Mouse (Mus musculus) cerebellum, adult (tissue): Measurements from ENCODE around the gene Ankrd13c.
"Not testable (repeated sequence)": the region's sequence is repeated elsewhere in the genome, so short reads cannot be mapped to it uniquely, and the experiment has no call there.

Source experiments
- ATAC-seq: cut with Nextera tagmentation; 2 replicates; pipeline ENCODE4 v1.9.2; 2017; ENCODE audit warnings: mild to moderate bottlenecking, moderate library complexity, mixed read lengths; ENCODE audit not compliant: insufficient number of reproducible peaks, low FRiP score, low TSS enrichment

Gene Ankrd13c

GRCm38 (mm10) chr3:157946843-157947358, at the start of gene Ankrd13c:
Gene Ankrd13c, plus strand, starts transcription at chr3:157947239.
- peak; percentile 97 for ATAC-seq

DNA sequence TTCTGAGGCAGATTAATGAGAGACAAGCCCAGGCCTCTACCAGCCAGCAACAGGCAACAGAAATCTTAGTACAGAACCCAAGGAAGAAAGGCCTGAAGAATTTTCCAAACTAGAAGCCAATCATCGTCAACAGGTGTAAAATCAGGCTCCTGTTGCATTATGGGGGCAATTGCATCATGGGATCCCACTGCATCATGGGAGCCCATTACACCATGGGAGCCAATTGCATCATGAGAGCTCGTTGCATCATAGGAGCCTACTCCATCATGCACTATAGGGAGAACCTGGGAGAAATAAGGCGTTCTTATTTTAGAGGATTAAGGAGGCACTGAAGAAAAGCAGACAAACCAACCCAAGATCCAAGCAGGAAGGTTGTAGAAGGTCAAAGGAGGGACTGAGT, 49.4 kb upstream of the Ankrd13c start:
- no peak for ATAC-seq

GRCm38 (mm10) chr3:157899986-157900385, 47.1 kb upstream of the Ankrd13c start:
- no peak for ATAC-seq

- ATAC-seq: no peak
These were observed 45.3 kb upstream of the Ankrd13c start for GRCm38 (mm10) chr3:157901721-157902120.

DNA sequence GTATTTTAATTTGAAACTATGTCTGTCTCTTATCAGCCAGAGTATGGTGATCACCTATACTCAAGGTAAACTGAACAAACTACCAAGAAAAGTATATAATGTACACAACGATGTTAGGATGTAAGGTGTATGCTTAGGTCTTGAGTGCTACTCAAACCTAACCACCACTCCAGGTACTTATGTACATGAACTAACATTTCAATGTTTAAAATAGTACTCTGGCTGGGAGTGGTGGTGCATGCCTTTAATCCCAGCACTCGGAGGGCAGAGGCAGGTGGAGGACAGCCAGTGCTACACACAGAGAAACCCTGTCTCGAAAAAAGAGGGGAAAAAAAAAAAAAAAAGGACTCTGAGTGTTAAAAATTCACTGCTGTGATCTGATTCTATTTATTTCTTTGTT, 38.9 kb upstream of the Ankrd13c start:
- no peak for ATAC-seq

GRCm38 (mm10) chr3:157910262-157910661, 36.8 kb upstream of the Ankrd13c start:
- ATAC-seq: no peak

DNA sequence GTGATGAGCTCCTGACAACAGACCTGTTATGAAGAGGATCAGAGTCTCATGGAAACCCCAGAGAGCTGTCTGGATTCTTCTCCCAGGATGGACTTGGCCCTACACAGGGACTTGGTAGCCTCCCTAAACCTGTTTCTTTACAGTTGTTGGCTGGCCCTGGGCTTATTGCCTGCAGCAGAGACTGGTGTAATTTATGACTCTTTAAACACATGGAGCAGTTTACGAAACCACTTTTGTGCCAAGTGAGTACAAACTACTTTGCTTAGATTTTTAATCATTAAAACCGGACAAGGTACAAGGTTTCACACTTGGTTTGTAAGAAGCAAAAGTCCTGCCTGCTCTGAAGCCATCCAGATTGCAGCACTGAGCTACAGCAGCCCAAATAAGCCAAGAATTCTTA, 34.9 kb upstream of the Ankrd13c start:
- no peak for ATAC-seq

DNA sequence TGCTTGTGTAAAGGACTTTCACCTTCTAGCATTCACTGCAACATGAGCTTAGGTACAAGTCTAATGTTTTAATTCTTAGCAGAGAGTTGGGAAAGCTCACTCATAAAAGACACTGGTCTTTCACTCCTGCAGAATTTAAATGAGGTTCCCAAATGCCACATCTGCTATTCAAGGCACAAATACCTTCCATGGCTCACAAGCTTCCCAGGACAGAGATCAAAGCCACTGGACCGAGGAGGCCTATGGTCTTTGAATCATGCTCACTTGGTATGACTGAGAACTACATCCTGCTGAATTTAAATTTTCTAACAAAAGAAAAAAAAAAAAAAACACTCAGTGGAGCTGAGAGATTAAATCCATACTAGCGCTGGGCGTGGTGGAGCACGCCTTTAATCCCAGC, 30.7 kb upstream of the Ankrd13c start:
- no peak for ATAC-seq

DNA sequence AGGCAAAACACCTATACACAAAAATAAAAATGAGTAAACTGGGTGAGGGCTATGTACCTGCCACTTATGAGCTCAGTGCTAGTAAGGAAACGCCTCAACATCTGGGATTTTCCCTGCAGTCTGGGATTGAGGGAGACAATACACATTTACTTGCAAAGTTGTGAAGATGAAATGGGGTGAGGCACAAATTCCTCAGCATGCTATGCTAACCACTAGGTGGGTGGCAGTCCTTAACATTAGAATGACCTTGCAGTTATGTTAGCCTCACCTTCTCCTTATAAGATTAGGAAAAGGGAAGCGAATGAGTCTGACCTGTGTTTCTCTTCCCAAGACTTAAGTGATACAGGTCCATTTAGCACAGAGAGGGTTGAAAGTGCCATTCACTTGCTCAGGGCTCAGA, 25.7 kb upstream of the Ankrd13c start:
- no peak for ATAC-seq

- ATAC-seq: no peak
These were observed 23.7 kb upstream of the Ankrd13c start for GRCm38 (mm10) chr3:157923268-157923835.

DNA sequence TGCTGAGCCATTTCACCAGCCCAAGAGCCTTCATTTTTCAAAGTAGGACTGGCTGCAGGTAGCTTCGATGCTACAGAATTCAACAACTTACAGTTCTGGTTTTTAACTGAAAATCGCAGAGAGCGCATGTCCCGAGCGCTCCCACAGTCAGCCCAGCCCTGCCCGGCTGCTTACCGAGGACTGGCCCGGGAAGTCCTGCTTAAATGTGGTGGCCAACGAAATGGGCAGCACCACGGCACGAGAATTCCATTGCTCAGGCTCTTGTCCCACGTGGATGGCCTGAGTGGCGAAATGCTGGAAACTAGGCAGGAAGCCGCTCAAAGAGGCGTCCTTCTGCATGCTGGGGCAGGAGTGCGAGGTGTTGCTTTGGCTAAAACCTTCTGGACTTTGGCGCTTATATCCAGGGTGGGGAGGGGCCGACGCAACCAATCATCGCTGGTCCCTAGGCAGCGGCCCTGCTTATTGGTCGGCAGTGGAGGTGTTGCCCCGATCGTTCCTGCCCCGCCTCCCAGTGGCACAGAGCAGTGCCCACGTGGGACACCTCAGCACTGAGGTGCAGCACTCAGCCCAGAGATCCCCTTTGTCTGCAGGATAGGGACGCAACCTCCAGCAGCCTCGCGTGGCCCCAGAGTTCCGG, 22.2 kb upstream of the Ankrd13c start, which contains the start of gene Cth:
Cth (minus strand) TSS at position 386 of the 637 bp plus-strand sequence.
- ATAC-seq: peak; percentile 98

- ATAC-seq: no peak
These were observed 21.1 kb upstream of the Ankrd13c start for GRCm38 (mm10) chr3:157925706-157926510.

DNA sequence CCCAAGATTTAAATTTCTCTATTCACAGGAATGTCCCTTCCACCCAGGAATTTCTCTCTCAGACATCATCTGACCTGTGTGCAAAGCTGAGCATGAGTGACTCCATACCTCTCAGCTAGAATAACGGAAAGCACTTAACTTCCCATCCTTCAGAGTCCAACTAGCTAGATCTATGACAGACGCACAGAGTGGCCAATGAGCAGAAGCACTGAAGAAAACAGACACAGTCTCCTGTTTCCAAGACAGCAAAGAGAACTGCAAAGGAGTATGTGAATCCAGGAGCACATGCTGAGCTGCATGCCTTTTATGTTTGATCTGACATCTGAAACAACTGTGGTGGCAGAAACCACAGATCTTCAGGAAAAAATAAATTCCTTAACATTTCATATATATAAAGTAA, 20.3 kb upstream of the Ankrd13c start:
- no peak for ATAC-seq

- ATAC-seq: no peak
These were observed 18.3 kb upstream of the Ankrd13c start for GRCm38 (mm10) chr3:157928731-157929130.

DNA sequence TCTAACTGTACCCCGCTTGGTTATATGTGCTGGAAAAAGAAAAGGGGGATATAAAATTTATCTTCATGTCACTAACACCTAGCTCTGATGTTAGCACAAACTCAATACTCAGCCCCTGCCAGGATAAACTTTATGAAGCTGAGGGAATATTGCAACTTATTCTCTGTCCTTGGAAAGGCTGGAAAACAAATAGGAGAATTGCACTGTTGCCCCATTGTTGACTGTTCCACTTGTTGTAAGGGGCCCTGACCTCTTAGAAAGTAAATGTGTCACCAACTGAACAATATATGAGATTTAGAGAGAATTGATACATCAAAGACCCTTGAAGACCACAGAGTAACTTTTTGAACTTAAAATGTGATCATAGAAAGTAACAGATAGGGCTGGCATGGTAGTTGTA, 17.6 kb upstream of the Ankrd13c start:
- no peak for ATAC-seq

- ATAC-seq: no peak
These were observed 15.4 kb upstream of the Ankrd13c start for GRCm38 (mm10) chr3:157931592-157931991.

- no peak for ATAC-seq
These were observed 15.0 kb upstream of the Ankrd13c start for GRCm38 (mm10) chr3:157932074-157932473.

DNA sequence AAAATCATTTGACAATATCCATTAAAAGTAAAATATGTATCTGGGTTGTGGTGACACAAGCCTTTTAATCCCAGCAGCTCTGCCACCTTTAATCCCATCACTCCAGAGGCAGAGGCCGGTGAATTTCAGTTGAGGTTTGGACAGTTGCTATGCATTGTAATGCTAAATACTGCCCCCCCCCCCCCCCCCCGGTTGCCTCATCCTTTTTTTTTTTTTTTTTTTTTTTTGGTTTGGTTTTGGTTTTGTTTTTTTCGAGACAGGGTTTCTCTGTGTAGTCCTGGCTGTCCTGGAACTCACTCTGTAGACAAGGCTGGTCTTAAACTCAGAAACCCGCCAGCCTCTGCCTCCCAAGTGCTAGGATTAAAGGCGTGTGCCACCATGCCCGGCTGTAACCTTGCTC, 13.8 kb upstream of the Ankrd13c start:
- ATAC-seq: not testable (repeated sequence)

DNA sequence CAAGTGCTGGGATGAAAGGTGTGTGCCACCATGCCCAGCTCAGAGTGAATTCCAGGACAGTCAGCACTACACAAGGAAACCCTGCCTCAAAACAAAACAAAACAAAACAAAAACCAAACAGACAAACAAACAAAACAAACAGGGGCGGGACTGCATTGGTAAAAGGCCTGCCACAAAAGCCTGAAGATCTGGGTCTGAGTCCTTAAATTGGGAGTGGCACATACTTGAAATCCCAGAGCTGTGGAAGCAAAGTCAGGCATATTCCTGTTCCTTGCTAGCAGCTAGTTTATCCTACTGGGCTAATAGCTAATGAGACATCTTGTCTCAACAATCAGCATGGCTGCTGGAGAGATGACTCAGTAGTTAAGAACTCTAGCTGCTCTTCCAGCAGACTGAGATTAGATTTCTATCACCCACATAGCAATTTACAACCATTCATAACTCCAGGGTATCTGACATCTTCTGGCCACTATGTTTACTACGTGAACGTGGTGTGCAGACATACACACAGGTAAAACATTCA, 12.7 kb upstream of the Ankrd13c start:
- no peak for ATAC-seq

DNA sequence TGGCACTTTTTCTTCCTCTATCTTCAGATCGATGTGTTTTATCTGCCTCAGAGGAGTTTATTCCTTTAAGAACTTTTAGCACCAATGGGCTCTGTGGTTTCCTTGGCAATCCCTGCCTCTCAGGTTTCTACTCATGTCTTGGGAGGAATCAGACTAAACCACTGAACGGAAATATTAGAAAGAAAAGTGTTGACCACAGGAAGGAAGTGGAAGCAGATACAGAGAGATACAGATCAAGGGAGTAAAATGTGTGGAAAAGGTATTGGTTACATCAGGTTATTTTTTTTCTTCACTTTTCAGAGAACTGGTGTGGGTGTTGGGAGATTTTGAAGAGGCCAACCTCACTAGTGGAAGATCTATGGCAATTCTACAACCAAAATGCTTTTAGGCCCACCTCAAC, 8.5 kb upstream of the Ankrd13c start:
- ATAC-seq: no peak
